Mouse (Mus musculus) forebrain, embryonic 11.5 days (tissue): ENCODE data around the gene Cnppd1. TPM values are rescaled to one million over a fixed set of nuclear protein-coding genes. Genes with fewer than 3 reads are reported as not detected.
A peak's percentile ranks its signal among the peaks of the same experiment; 100 is the strongest.

Source experiments
- ATAC-seq: fragments of 200-750 bp; cut with Nextera tagmentation; replicated peaks from 2 replicates; pipeline ENCODE4 v1.8.0; 2017; ENCODE audit warnings: moderate TSS enrichment; ENCODE audit not compliant: low FRiP score
- DNase-seq: peaks from one replicate; pipeline ENCODE4 v3.0.0-alpha.2; 2017; ENCODE audit warnings: low spot score
- H3K27ac ChIP-seq: fragments of 300-500 bp; sonication (generic); 2 replicates; pipeline ENCODE4 v1.5.1; 2014; ENCODE audit warnings: low read depth, low read length
- H3K27me3 ChIP-seq: fragments of 300-500 bp; sonication (generic); 2 replicates; pipeline ENCODE4 v1.6.1; 2014; ENCODE audit warnings: mild to moderate bottlenecking, low read length, mixed read lengths; ENCODE audit not compliant: control insufficient read depth, insufficient read depth
- H3K36me3 ChIP-seq: fragments of 300-500 bp; sonication (generic); 2 replicates; pipeline ENCODE4 v1.6.1; 2014; ENCODE audit warnings: mild to moderate bottlenecking, low read length, moderate library complexity, mixed read lengths; ENCODE audit not compliant: control insufficient read depth, insufficient read depth
- H3K4me1 ChIP-seq: fragments of 300-500 bp; sonication (generic); replicated peaks from 2 replicates; pipeline ENCODE4 v1.6.1; 2014; ENCODE audit warnings: low read length, mixed read lengths; ENCODE audit not compliant: control insufficient read depth, insufficient read depth
- H3K4me2 ChIP-seq: fragments of 300-500 bp; sonication (generic); 2 replicates; pipeline ENCODE4 v1.6.1; 2014; ENCODE audit warnings: low read depth, mild to moderate bottlenecking, low read length, moderate library complexity, mixed read lengths; ENCODE audit not compliant: severe bottlenecking
- H3K4me3 ChIP-seq: fragments of 300-500 bp; sonication (generic); 2 replicates; pipeline ENCODE4 v1.5.1; 2014; ENCODE audit warnings: low read depth, low read length
- H3K9ac ChIP-seq: fragments of 300-500 bp; sonication (generic); 2 replicates; pipeline ENCODE4 v1.6.1; 2014; ENCODE audit warnings: low read length
- H3K9me3 ChIP-seq: fragments of 300-500 bp; sonication (generic); 2 replicates; pipeline ENCODE4 v1.6.1; 2016; ENCODE audit warnings: low read length, mixed read lengths; ENCODE audit not compliant: control insufficient read depth
- WGBS: fragments of 180-500 bp; shearing (Covaris S2); extraction: QIAGEN DNeasy Blood & Tissue Kit; methylation state at CpG from one replicate; pipeline ENCODE4 v1.1.7; 2014; 5-methylcytosine and 5-hydroxymethylcytosine counted together
- polyA plus RNA-seq: library from polyadenylated mRNA; unstranded; fragments of >200 nt; fragmentation: Nextera tagmentation; extraction: Ambion mirVana; gene quantifications from 2 replicates; pipeline ENCODE4 v1.2.1, GENCODE M21; 2014

Gene Cnppd1
- 48.4 and 49.1 TPM in 2 replicates for polyA plus RNA-seq

DNA sequence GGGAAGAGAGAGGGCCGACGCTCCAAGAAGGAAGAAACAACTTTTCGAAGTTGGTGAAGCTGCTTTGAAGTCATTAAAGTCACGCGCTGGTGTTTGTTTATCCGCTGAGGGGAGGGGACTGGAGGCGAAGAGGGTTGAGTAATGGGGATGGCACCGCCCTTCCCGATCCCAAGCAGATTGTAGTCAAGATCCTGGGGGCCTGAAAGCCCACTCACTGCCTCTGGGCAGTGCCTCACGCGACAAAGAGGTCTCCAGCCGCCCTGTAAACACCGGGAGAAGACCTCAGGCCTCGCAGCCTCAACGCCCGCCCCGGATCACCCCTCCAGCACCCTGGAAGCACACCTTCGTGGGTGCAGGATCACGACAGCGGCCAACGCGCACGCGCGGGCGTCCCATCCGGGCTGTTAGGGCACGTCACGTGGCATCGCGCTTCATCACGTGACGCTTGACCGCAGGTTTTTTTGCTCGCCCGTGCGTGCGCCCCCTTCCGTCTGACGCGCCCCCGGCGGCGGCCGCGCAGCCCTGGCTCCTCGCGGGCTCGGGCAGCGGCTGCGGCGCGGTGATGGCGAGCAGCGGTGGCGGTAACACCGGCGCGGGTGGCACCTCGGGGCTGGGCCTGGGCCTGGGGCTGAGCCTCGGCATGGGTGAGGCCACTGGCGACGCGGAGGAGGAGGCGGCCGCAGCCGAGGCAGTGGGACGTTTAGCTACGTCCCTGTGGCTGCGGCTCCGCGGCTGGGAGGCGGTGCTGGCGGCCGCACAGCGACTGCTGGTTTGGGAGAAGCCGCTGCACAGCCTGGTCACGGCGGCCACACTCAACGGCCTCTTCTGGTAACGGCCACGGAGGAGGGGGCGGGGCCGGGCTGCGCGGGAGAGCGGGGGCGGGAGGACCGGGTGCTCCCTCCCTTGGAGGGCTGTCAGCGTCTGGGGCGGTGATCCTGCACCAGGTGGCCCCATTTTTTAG lies at the start of gene Cnppd1, which contains the start of gene Retreg2:
Cnppd1 (minus strand) TSS at position 411 of the 961 bp plus-strand sequence.
Retreg2 (plus strand) TSS at position 478 of the 961 bp plus-strand sequence.
- peaks cover 5% of the 10 kb centered on the region; the same call in 1 of the 2 replicates for H3K36me3 ChIP-seq

DNA sequence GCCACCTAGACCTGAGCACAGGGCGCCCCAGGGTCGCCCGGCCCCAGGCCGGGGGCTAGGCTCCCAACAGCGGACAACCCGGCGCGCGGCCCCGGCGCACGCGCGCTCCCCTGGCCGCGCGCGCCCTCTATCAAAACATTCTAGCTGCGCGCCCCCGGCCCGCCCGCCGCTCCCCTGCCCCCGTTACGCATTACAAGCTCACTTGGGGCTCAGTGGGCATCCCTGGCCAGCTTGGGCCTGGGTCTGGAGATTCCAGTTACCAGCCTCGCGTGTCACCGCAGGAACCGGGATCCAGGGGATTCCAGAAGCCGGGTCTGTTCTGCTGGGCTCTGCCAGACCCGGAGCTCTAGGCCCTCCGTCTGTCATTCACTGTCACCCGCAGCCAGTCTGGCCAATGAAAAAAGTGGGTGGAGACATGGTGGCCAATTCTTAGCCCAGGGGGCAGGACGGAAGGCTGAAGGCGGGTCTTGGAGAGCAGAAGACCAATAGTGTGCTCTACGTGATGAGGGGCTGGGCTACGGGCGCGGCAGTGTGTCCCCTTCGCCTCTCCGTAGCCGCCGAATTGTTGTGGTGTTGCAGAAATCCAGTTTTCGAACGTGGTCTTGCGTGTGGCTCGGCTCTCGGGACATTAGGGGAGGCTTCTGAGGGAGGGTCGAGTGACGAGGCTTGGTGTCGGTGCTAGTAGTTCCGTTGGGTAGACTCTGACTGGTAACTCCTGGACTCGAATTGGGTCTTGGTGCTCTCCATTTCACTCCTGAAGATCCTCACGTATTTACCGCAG lies 49.3 kb upstream of the Cnppd1 start, which contains the start of the genes Ankzf1 and Atg9a:
Ankzf1 (plus strand) TSS at position 530 of the 781 bp plus-strand sequence.
Atg9a (minus strand) TSS at position 575 of the 781 bp plus-strand sequence.
- H3K27ac ChIP-seq: peak within 1 kb of the TSS; percentile 68
- H3K4me1 ChIP-seq: peaks cover 8% of the 10 kb centered on the region
- no peaks in the 10 kb centered on the region; the same call in 1 of the 2 replicates for H3K36me3 ChIP-seq
- ATAC-seq (peak; percentile 99), DNase-seq (peak; percentile 95)
- no peaks in the 10 kb centered on the region for H3K9me3 ChIP-seq
- WGBS: 2% methylated on average over 56 of the region's 56 CpGs
- H3K4me3 ChIP-seq: peak within 1 kb of the TSS; percentile 75
- H3K4me2 ChIP-seq: peak within 1 kb of the TSS; percentile 99
- H3K27me3 ChIP-seq: no peaks in the 10 kb centered on the region
- H3K9ac ChIP-seq: peak within 1 kb of the TSS; percentile 83

More for the DNA sequence above, at the start of gene Cnppd1, which contains the start of gene Retreg2:
- DNase-seq: peak; percentile 99
- Histone ChIP-seq H3K4me2 (peak within 1 kb of the TSS; percentile 99), H3K27ac (peak within 1 kb of the TSS; percentile 90), H3K9ac (peak within 1 kb of the TSS; percentile 91), H3K9me3 (no peaks in the 10 kb centered on the region), H3K27me3 (no peaks in the 10 kb centered on the region), H3K4me1 (peaks cover 4% of the 10 kb centered on the region; the same call in 1 of the 2 replicates), H3K4me3 (peak within 1 kb of the TSS; percentile 83)
- ATAC-seq: peak; percentile 87
- under 1% methylated on average over 88 of the region's 91 CpGs for WGBS

DNA sequence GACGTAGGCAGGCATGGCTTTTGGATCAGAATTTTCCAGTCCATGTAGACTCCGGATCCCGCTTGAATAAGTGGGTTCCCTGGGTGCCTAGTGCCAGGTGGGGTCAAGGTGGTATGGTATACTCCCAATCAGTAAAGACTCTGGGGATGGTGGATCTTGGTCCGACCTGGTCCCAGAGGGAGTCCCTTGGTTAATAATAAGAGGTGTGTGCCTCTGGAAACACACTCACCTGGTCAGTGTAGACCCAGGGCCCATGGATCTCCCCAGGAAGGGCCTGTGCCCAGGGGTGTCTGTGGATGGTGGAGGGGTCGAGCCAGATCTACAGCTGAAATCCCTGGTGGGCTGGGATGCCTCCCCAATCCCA lies 48.7 kb upstream of the Cnppd1 start:
- H3K27ac ChIP-seq: peak overlapping the region; percentile 18; the same call in 1 of the 2 replicates
- no peaks in the 10 kb centered on the region for H3K9me3 ChIP-seq
- H3K4me2 ChIP-seq: peak overlapping the region; percentile 95
- peaks cover 8% of the 10 kb centered on the region for H3K4me1 ChIP-seq
- WGBS: 43% methylated on average over 5 of the region's 5 CpGs
- DNase-seq: no peak
- no peaks in the 10 kb centered on the region for H3K27me3 ChIP-seq
- H3K4me3 ChIP-seq: peak overlapping the region; percentile 75
- peak overlapping the region; percentile 83 for H3K9ac ChIP-seq
- ATAC-seq: no peak
- no peaks in the 10 kb centered on the region; the same call in 1 of the 2 replicates for H3K36me3 ChIP-seq

DNA sequence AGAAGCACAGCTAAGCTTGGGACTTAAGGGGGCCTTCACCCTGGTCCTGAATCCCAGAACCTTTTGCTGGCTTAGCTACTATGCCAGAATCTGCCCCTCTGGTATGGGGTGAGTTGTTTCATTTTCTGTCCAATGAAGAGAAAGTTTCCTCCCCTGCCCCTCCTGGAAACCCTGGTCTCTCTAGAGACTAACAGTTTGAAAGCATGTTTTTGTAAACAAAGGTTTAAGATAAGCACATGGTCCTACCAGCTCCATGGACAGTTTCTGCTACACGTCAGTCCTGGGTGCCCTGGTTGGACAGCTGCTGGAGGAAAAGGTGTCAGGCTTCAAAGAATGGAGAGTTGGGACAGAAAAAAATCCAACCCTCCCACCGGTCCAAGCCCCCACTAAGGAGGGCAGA lies 48.1 kb upstream of the Cnppd1 start:
- Histone ChIP-seq H3K4me1 (peaks cover 8% of the 10 kb centered on the region), H3K27me3 (no peaks in the 10 kb centered on the region), H3K27ac (no peak overlapping the region), H3K4me2 (peak overlapping the region; percentile 95; the same call in 1 of the 2 replicates), H3K9ac (no peak overlapping the region), H3K9me3 (no peaks in the 10 kb centered on the region), H3K36me3 (no peaks in the 10 kb centered on the region; the same call in 1 of the 2 replicates), H3K4me3 (no peak overlapping the region)
- DNase-seq (no peak), ATAC-seq (no peak)
- WGBS: 74% methylated on average over 2 of the region's 2 CpGs

DNA sequence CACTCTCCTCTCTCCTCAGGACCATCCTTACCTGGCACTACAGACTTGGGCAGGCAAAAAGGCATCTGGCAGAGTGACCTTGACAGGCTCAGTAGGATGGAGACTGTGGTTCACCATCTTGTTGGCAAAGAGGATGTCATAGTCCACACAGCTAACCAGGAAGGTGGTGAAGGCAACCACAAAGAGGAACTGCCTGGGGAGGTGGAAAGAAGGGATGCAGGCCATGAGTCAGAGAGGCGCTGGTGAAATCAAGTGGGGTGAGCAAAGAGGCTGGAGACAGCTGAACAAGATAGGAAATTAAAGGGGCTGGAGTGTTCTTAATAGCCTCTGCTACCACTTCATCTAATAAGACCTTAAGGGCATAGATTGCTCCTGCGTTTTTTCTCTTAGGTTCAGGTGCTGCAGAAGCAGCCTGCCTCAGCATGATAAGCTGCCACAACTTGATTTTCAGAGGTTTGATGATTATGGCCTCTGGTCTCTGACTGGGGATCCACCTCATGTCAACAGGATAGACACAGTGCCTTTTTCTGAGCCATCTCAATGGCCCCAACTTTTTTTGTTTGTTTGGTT lies 45.5 kb upstream of the Cnppd1 start:
- Histone ChIP-seq H3K9ac (no peak overlapping the region), H3K27me3 (no peaks in the 10 kb centered on the region), H3K36me3 (no peaks in the 10 kb centered on the region; the same call in 1 of the 2 replicates), H3K4me3 (no peak overlapping the region), H3K9me3 (no peaks in the 10 kb centered on the region), H3K4me1 (peaks cover 6% of the 10 kb centered on the region), H3K4me2 (no peak overlapping the region), H3K27ac (no peak overlapping the region)
- 82% methylated on average over 2 of the region's 2 CpGs for WGBS
- DNase-seq: no peak
- ATAC-seq: no peak

DNA sequence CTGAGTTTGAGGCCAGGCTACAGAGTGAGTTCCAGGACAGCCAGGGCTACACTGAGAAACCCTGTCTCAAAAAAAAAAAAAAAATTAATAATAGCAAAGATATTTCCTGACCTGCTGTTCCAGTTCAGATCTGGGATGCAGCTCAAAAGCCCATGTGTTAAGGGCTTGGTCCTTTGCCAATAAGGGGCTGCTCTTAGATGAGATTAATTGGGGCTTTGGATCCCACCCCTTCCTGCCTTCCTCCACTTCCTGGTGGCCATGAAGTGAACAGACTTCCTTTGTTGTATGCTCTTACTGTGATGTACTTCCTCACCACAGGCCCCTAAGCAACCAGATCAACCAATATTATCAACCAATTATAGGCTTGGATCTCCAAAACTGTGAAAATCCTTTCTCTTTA lies 44.6 kb upstream of the Cnppd1 start:
- Histone ChIP-seq H3K9ac (no peak overlapping the region), H3K27ac (no peak overlapping the region), H3K9me3 (no peaks in the 10 kb centered on the region), H3K4me1 (peaks cover 5% of the 10 kb centered on the region; the same call in 1 of the 2 replicates), H3K27me3 (no peaks in the 10 kb centered on the region), H3K4me2 (no peak overlapping the region), H3K4me3 (no peak overlapping the region), H3K36me3 (no peaks in the 10 kb centered on the region; the same call in 1 of the 2 replicates)
- ATAC-seq: no peak
- no peak for DNase-seq

DNA sequence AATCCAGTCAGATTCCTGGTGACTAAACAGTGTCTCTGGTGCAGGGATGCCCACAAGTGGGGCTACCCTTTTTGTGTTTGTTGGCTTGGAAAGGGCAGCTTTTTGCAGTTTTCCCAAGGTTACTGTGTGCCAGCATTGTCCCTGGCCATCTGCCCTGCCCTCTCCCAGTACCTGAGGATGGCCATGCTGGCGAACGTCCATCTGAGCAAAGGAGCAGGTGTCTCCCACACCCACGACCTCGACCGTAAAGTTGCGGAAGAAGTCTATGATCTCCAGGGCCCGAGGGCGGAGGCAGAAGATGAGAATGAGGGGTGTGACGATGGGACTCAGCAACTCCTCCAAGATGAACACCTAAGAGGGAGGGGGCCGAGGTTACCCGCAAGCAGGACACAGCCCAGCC lies 43.0 kb upstream of the Cnppd1 start:
- no peaks in the 10 kb centered on the region; the same call in 1 of the 2 replicates for H3K36me3 ChIP-seq
- H3K4me2 ChIP-seq: no peak overlapping the region
- ATAC-seq: no peak
- DNase-seq: peak; percentile 6
- 95% methylated on average over 11 of the region's 11 CpGs for WGBS
- no peak overlapping the region for H3K4me3 ChIP-seq
- H3K9me3 ChIP-seq: no peaks in the 10 kb centered on the region
- H3K27me3 ChIP-seq: no peaks in the 10 kb centered on the region
- H3K27ac ChIP-seq: no peak overlapping the region
- no peaks in the 10 kb centered on the region; the same call in 1 of the 2 replicates for H3K4me1 ChIP-seq
- H3K9ac ChIP-seq: no peak overlapping the region

DNA sequence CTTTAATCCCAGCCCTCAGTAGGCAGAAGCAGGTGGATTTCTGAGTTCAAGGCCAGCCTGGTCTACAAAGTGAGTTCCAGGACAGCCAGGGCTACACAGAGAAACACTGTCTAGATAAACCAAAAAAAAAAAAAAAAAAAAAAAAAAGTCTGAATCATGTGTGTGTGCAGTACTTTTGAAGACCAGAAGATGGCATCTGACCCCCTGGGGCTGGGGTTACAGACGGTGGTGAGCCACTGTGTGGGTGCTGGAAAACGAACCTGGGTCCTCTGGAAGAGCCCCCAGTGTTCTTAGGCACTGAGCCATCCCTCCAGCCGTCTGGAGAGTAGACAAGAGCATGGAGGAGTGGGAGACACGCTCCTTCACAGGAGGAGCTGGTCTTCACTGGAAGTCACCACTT lies 39.6 kb upstream of the Cnppd1 start:
- no peak overlapping the region for H3K9ac ChIP-seq
- no peak overlapping the region for H3K27ac ChIP-seq
- H3K27me3 ChIP-seq: no peaks in the 10 kb centered on the region
- DNase-seq (no peak), ATAC-seq (no peak)
- no peaks in the 10 kb centered on the region; the same call in 1 of the 2 replicates for H3K36me3 ChIP-seq
- WGBS: 79% methylated on average over 4 of the region's 4 CpGs
- no peaks in the 10 kb centered on the region for H3K9me3 ChIP-seq
- peaks cover 8% of the 10 kb centered on the region; the same call in 1 of the 2 replicates for H3K4me1 ChIP-seq
- H3K4me2 ChIP-seq: no peak overlapping the region
- H3K4me3 ChIP-seq: no peak overlapping the region
